Mouse (Mus musculus): ENCODE measurements at regions not wholly inside any gene's neighbourhood (a gene's known extent, or its start where the extent isn't known, plus 50 kb on each side); places are given as distances from the start of the nearest gene placed in this dataset.

- ATAC-seq (ENCODE audit: low FRiP score, low TSS enrichment), result no peak
- H3K4me2 ChIP-seq (ENCODE audit: low read length), result no peak overlapping the region
- WGBS, result 93% methylated on average over 8 of the region's 8 CpGs
- H3K9ac ChIP-seq (replicated peaks; ENCODE audit: low read length), result no peak overlapping the region
- no peak for DNase-seq
- H3K36me3 ChIP-seq (ENCODE audit: control insufficient read depth, insufficient read depth, low read length), result no peaks in the 10 kb centered on the region
- no peaks in the 10 kb centered on the region for H3K27me3 ChIP-seq (ENCODE audit: control insufficient read depth, insufficient read depth, low read length)
- H3K27ac ChIP-seq (replicated peaks; ENCODE audit: low read depth, low read length), result no peak overlapping the region
- H3K4me1 ChIP-seq (ENCODE audit: control insufficient read depth, insufficient read depth, low read length), result no peaks in the 10 kb centered on the region
- no peak overlapping the region for H3K4me3 ChIP-seq (replicated peaks; ENCODE audit: low read depth, low read length)
- no peaks in the 10 kb centered on the region for H3K9me3 ChIP-seq (ENCODE audit: control insufficient read depth, low read length)
These were observed 204.3 kb upstream of the Jade1 start for GRCm38 (mm10) chr3:41351091-41351685.

- no peak for ATAC-seq (ENCODE audit: low FRiP score, low TSS enrichment)
- Histone ChIP-seq H3K36me3 (ENCODE audit: control insufficient read depth, insufficient read depth, low read length) (no peaks in the 10 kb centered on the region), H3K9me3 (ENCODE audit: control insufficient read depth, low read length) (no peaks in the 10 kb centered on the region), H3K4me2 (ENCODE audit: low read length) (no peak overlapping the region), H3K27me3 (ENCODE audit: control insufficient read depth, insufficient read depth, low read length) (no peaks in the 10 kb centered on the region), H3K4me1 (ENCODE audit: control insufficient read depth, insufficient read depth, low read length) (no peaks in the 10 kb centered on the region), H3K27ac (replicated peaks; ENCODE audit: low read depth, low read length) (no peak overlapping the region), H3K4me3 (replicated peaks; ENCODE audit: low read depth, low read length) (no peak overlapping the region), H3K9ac (replicated peaks; ENCODE audit: low read length) (no peak overlapping the region)
- no peak for DNase-seq
- WGBS, result 86% methylated on average over 3 of the region's 3 CpGs
These were observed 205.2 kb upstream of the Jade1 start for GRCm38 (mm10) chr3:41350331-41350730.

GRCm38 (mm10) chr3:41348795-41349194, 206.7 kb upstream of the Jade1 start:
- DNase-seq, result no peak
- WGBS, result 59% methylated on average over 1 of the region's 1 CpGs
- no peaks in the 10 kb centered on the region for H3K27me3 ChIP-seq (ENCODE audit: control insufficient read depth, insufficient read depth, low read length)

GRCm38 (mm10) chr3:41346863-41347262, 208.7 kb upstream of the Jade1 start:
- WGBS, result 66% methylated on average over 5 of the region's 5 CpGs
- no peak overlapping the region for H3K4me2 ChIP-seq (ENCODE audit: low read length)
- ATAC-seq (ENCODE audit: low FRiP score, low TSS enrichment) (no peak), DNase-seq (no peak)
- no peak overlapping the region for H3K4me3 ChIP-seq (replicated peaks; ENCODE audit: low read depth, low read length)
- H3K9me3 ChIP-seq (ENCODE audit: control insufficient read depth, low read length), result no peaks in the 10 kb centered on the region
- no peaks in the 10 kb centered on the region for H3K27me3 ChIP-seq (ENCODE audit: control insufficient read depth, insufficient read depth, low read length)
- no peaks in the 10 kb centered on the region for H3K36me3 ChIP-seq (ENCODE audit: control insufficient read depth, insufficient read depth, low read length)
- H3K4me1 ChIP-seq (ENCODE audit: control insufficient read depth, insufficient read depth, low read length), result no peaks in the 10 kb centered on the region
- H3K27ac ChIP-seq (replicated peaks; ENCODE audit: low read depth, low read length), result no peak overlapping the region
- H3K9ac ChIP-seq (replicated peaks; ENCODE audit: low read length), result no peak overlapping the region

More at GRCm38 (mm10) chr3:41348795-41349194, 206.7 kb upstream of the Jade1 start:
- Histone ChIP-seq H3K27ac (replicated peaks; ENCODE audit: low read depth, low read length) (no peak overlapping the region), H3K9me3 (ENCODE audit: control insufficient read depth, low read length) (no peaks in the 10 kb centered on the region), H3K36me3 (ENCODE audit: control insufficient read depth, insufficient read depth, low read length) (no peaks in the 10 kb centered on the region), H3K9ac (replicated peaks; ENCODE audit: low read length) (no peak overlapping the region), H3K4me1 (ENCODE audit: control insufficient read depth, insufficient read depth, low read length) (no peaks in the 10 kb centered on the region), H3K4me2 (ENCODE audit: low read length) (no peak overlapping the region), H3K4me3 (replicated peaks; ENCODE audit: low read depth, low read length) (no peak overlapping the region)
- ATAC-seq (ENCODE audit: low FRiP score, low TSS enrichment), result no peak

GRCm38 (mm10) chr3:41343431-41343830, 212.1 kb upstream of the Jade1 start:
- no peaks in the 10 kb centered on the region for H3K36me3 ChIP-seq (ENCODE audit: control insufficient read depth, insufficient read depth, low read length)
- no peak overlapping the region for H3K4me3 ChIP-seq (replicated peaks; ENCODE audit: low read depth, low read length)
- no peaks in the 10 kb centered on the region for H3K9me3 ChIP-seq (ENCODE audit: control insufficient read depth, low read length)
- ATAC-seq (ENCODE audit: low FRiP score, low TSS enrichment) (no peak), DNase-seq (no peak)
- H3K27ac ChIP-seq (replicated peaks; ENCODE audit: low read depth, low read length), result no peak overlapping the region
- no peaks in the 10 kb centered on the region for H3K4me1 ChIP-seq (ENCODE audit: control insufficient read depth, insufficient read depth, low read length)
- H3K4me2 ChIP-seq (ENCODE audit: low read length), result no peak overlapping the region
- H3K9ac ChIP-seq (replicated peaks; ENCODE audit: low read length), result no peak overlapping the region
- H3K27me3 ChIP-seq (ENCODE audit: control insufficient read depth, insufficient read depth, low read length), result no peaks in the 10 kb centered on the region
- WGBS, result 90% methylated on average over 2 of the region's 2 CpGs

- 0 out of 2 replicates have a peak, but pooled peaks cover 3% of the 10 kb centered on the region for H3K9me3 ChIP-seq (ENCODE audit: control insufficient read depth, low read length)
- H3K27ac ChIP-seq (replicated peaks; ENCODE audit: low read depth, low read length), result no peak overlapping the region
- H3K4me1 ChIP-seq (ENCODE audit: control insufficient read depth, insufficient read depth, low read length), result no peaks in the 10 kb centered on the region
- ATAC-seq (ENCODE audit: low FRiP score, low TSS enrichment), result 0 out of 2 replicates have a peak, but pooled peaks have one; percentile 40
- H3K4me3 ChIP-seq (replicated peaks; ENCODE audit: low read depth, low read length), result no peak overlapping the region
- WGBS, result 58% methylated on average over 7 of the region's 7 CpGs
- H3K4me2 ChIP-seq (ENCODE audit: low read length), result no peak overlapping the region
- no peaks in the 10 kb centered on the region for H3K27me3 ChIP-seq (ENCODE audit: control insufficient read depth, insufficient read depth, low read length)
- DNase-seq, result no peak
- H3K9ac ChIP-seq (replicated peaks; ENCODE audit: low read length), result no peak overlapping the region
- no peaks in the 10 kb centered on the region for H3K36me3 ChIP-seq (ENCODE audit: control insufficient read depth, insufficient read depth, low read length)
These were observed 223.1 kb upstream of the Jade1 start for GRCm38 (mm10) chr3:41332481-41332880.

- Histone ChIP-seq H3K4me3 (replicated peaks; ENCODE audit: low read depth, low read length) (no peak overlapping the region), H3K4me1 (ENCODE audit: control insufficient read depth, insufficient read depth, low read length) (no peaks in the 10 kb centered on the region), H3K4me2 (ENCODE audit: low read length) (no peak overlapping the region), H3K9me3 (ENCODE audit: control insufficient read depth, low read length) (0 out of 2 replicates have a peak, but pooled peaks cover 3% of the 10 kb centered on the region), H3K36me3 (ENCODE audit: control insufficient read depth, insufficient read depth, low read length) (no peaks in the 10 kb centered on the region), H3K27me3 (ENCODE audit: control insufficient read depth, insufficient read depth, low read length) (no peaks in the 10 kb centered on the region), H3K9ac (replicated peaks; ENCODE audit: low read length) (no peak overlapping the region), H3K27ac (replicated peaks; ENCODE audit: low read depth, low read length) (no peak overlapping the region)
- WGBS, result 90% methylated on average over 5 of the region's 5 CpGs
- ATAC-seq (ENCODE audit: low FRiP score, low TSS enrichment), result no peak
- no peak for DNase-seq
These were observed 225.2 kb upstream of the Jade1 start for GRCm38 (mm10) chr3:41330356-41330755.

- Histone ChIP-seq H3K27me3 (ENCODE audit: control insufficient read depth, insufficient read depth, low read length) (no peaks in the 10 kb centered on the region), H3K4me2 (ENCODE audit: low read length) (no peak overlapping the region), H3K9me3 (ENCODE audit: control insufficient read depth, low read length) (0 out of 2 replicates have a peak, but pooled peaks cover under 1% of the 10 kb centered on the region), H3K27ac (replicated peaks; ENCODE audit: low read depth, low read length) (no peak overlapping the region), H3K4me1 (ENCODE audit: control insufficient read depth, insufficient read depth, low read length) (no peaks in the 10 kb centered on the region), H3K4me3 (replicated peaks; ENCODE audit: low read depth, low read length) (no peak overlapping the region), H3K9ac (replicated peaks; ENCODE audit: low read length) (no peak overlapping the region), H3K36me3 (ENCODE audit: control insufficient read depth, insufficient read depth, low read length) (no peaks in the 10 kb centered on the region)
- no peak for ATAC-seq (ENCODE audit: low FRiP score, low TSS enrichment)
- 80% methylated on average over 1 of the region's 1 CpGs for WGBS
- DNase-seq, result no peak
These were observed 226.7 kb upstream of the Jade1 start for GRCm38 (mm10) chr3:41328828-41329227.
